Mouse (Mus musculus) MEL (cell line): Measurements from ENCODE around the gene Dapk3. TPM values are rescaled to one million over a fixed set of nuclear protein-coding genes. Genes with fewer than 3 reads are reported as not detected.
A peak's percentile ranks its signal among the peaks of the same experiment; 100 is the strongest.

Experiments
- DNase-seq: peaks from one replicate; pipeline ENCODE4 v3.0.0; 2011; ENCODE audit warnings: low read depth, low spot score
- H3K27ac ChIP-seq: 2 replicates; pipeline ENCODE4 v1.5.1; 2012; ENCODE audit warnings: low read depth, mild to moderate bottlenecking, control low read depth, low read length, moderate library complexity; ENCODE audit not compliant: control insufficient read depth
- H3K27me3 ChIP-seq, 2 experiments: fragments of 150-350 bp in 1 of 2; sonication (generic) in 1 of 2; 2 replicates each; pipeline ENCODE4 v1.6.1; 2012; ENCODE audit warnings: low read length in 2 of 2, mild to moderate bottlenecking in 2 of 2, improper control_type of control experiment in 1 of 2, moderate library complexity in 1 of 2; ENCODE audit not compliant: insufficient read depth in 2 of 2, control insufficient read depth in 1 of 2
- H3K36me3 ChIP-seq, 2 experiments: 2 replicates each; pipeline ENCODE4 v1.6.1; 2012 to 2014; ENCODE audit warnings: low read length in 2 of 2, improper control_type of control experiment in 1 of 2, inconsistent platforms in 1 of 2, mild to moderate bottlenecking in 1 of 2; ENCODE audit not compliant: insufficient read depth in 2 of 2, control insufficient read depth in 1 of 2
- H3K4me1 ChIP-seq, 2 experiments: fragments of 150-350 bp in 1 of 2; sonication (generic) in 1 of 2; 2 replicates each; pipeline ENCODE4 v1.6.1; 2012; ENCODE audit warnings: low read length in 2 of 2, improper control_type of control experiment in 1 of 2, mild to moderate bottlenecking in 1 of 2; ENCODE audit not compliant: insufficient read depth in 2 of 2, control insufficient read depth in 1 of 2
- H3K4me3 ChIP-seq, 2 experiments: fragments of 150-350 bp in 1 of 2; sonication (generic) in 1 of 2; 2 replicates each; pipeline ENCODE4 v1.5.1; 2012; ENCODE audit warnings: low read depth in 2 of 2, low read length in 2 of 2, mild to moderate bottlenecking in 2 of 2, moderate library complexity in 2 of 2, control low read depth in 1 of 2, improper control_type of control experiment in 1 of 2; ENCODE audit not compliant: control insufficient read depth in 1 of 2, insufficient read depth in 1 of 2
- H3K79me2 ChIP-seq: 2 replicates; pipeline ENCODE4 v1.6.1; 2012; ENCODE audit warnings: mild to moderate bottlenecking, low read length, moderate library complexity; ENCODE audit not compliant: control insufficient read depth, poor library complexity, insufficient read depth
- H3K9ac ChIP-seq: 2 replicates; pipeline ENCODE4 v1.6.1; 2012; ENCODE audit warnings: low read depth, mild to moderate bottlenecking, control low read depth, low read length, moderate library complexity; ENCODE audit not compliant: control insufficient read depth, poor library complexity, severe bottlenecking
- H3K9me3 ChIP-seq: fragments of 150-350 bp; sonication (generic); replicated peaks from 2 replicates; pipeline ENCODE4 v1.6.1; 2012; ENCODE audit warnings: mild to moderate bottlenecking, low read length, improper control_type of control experiment, moderate library complexity; ENCODE audit not compliant: insufficient read depth
- BHLHE40 ChIP-seq: IDR thresholded peaks from 2 replicates; pipeline ENCODE4 v1.6.1; 2012; ENCODE audit warnings: low read depth, mild to moderate bottlenecking, inconsistent platforms, low read length, improper control_type of control experiment, borderline replicate concordance
- CTCF ChIP-seq, 3 experiments: IDR thresholded peaks in 2 of 3; conservative IDR thresholded peaks in 1 of 3; 2 replicates each; pipeline ENCODE4 v1.5.1; 2011 to 2012; ENCODE audit warnings: low read length in 3 of 3, low read depth in 2 of 3, mild to moderate bottlenecking in 2 of 3, improper control_type of control experiment in 1 of 3, inconsistent platforms in 1 of 3, mixed read lengths in 1 of 3, moderate library complexity in 1 of 3; ENCODE audit not compliant: control insufficient read depth in 1 of 3, insufficient read depth in 1 of 3, poor library complexity in 1 of 3, severe bottlenecking in 1 of 3
- E2F4 ChIP-seq: IDR thresholded peaks from 2 replicates; pipeline ENCODE4 v1.6.1; 2011; ENCODE audit warnings: low read depth, low read length, improper control_type of control experiment, borderline replicate concordance
- ETS1 ChIP-seq: IDR thresholded peaks from 2 replicates; pipeline ENCODE4 v1.6.1; 2012; ENCODE audit warnings: low read depth, mild to moderate bottlenecking, inconsistent platforms, low read length, improper control_type of control experiment, moderate library complexity
- GABPA ChIP-seq: IDR thresholded peaks from 2 replicates; pipeline ENCODE4 v1.6.1; 2012; ENCODE audit warnings: low read depth, mild to moderate bottlenecking, inconsistent platforms, low read length, improper control_type of control experiment, moderate library complexity
- GATA1 ChIP-seq: IDR thresholded peaks from 2 replicates; pipeline ENCODE4 v1.6.1; 2011; ENCODE audit warnings: low read depth, low read length, improper control_type of control experiment
- HCFC1 ChIP-seq: IDR thresholded peaks from 2 replicates; pipeline ENCODE4 v1.6.1; 2012; ENCODE audit warnings: low read depth, mild to moderate bottlenecking, inconsistent platforms, low read length, improper control_type of control experiment, moderate library complexity
- JUND ChIP-seq: IDR thresholded peaks from 2 replicates; pipeline ENCODE4 v1.6.1; 2011; ENCODE audit warnings: low read depth, mild to moderate bottlenecking, improper control_type of control experiment, low read length
- KAT2A ChIP-seq: conservative IDR thresholded peaks from 2 replicates; pipeline ENCODE4 v1.6.1; 2012; ENCODE audit warnings: low read depth, low read length, improper control_type of control experiment, inconsistent platforms
- MAX ChIP-seq: IDR thresholded peaks from 2 replicates; pipeline ENCODE4 v1.6.1; 2011; ENCODE audit warnings: low read length, improper control_type of control experiment
- MEF2A ChIP-seq: IDR thresholded peaks from 2 replicates; pipeline ENCODE4 v1.6.1; 2014; ENCODE audit warnings: low read depth, mild to moderate bottlenecking, inconsistent platforms, low read length, improper control_type of control experiment; ENCODE audit not compliant: poor library complexity, insufficient replicate concordance, severe bottlenecking; ENCODE audit errors: extremely low read depth
- MXI1 ChIP-seq: IDR thresholded peaks from 2 replicates; pipeline ENCODE4 v1.6.1; 2011; ENCODE audit warnings: mild to moderate bottlenecking, low read depth, low read length, improper control_type of control experiment
- MYC ChIP-seq: IDR thresholded peaks from 2 replicates; pipeline ENCODE4 v1.6.1; 2011; ENCODE audit warnings: low read depth, mild to moderate bottlenecking, low read length, improper control_type of control experiment, moderate library complexity
- NELFE ChIP-seq: IDR thresholded peaks from 2 replicates; pipeline ENCODE4 v1.6.1; 2011; ENCODE audit warnings: low read depth, low read length, improper control_type of control experiment
- NRF1 ChIP-seq: IDR thresholded peaks from 2 replicates; pipeline ENCODE4 v1.6.1; 2014; ENCODE audit warnings: low read depth, mild to moderate bottlenecking, inconsistent platforms, low read length, improper control_type of control experiment, moderate library complexity; ENCODE audit not compliant: poor library complexity, insufficient read depth, severe bottlenecking
- POLR2AphosphoS5 ChIP-seq: IDR thresholded peaks from 2 replicates; pipeline ENCODE4 v1.6.1; 2012; ENCODE audit warnings: low read depth, borderline replicate concordance, mild to moderate bottlenecking, inconsistent platforms, low read length, moderate library complexity, mixed read lengths
- RAD21 ChIP-seq: IDR thresholded peaks from 2 replicates; pipeline ENCODE4 v1.6.1; 2011; ENCODE audit warnings: mild to moderate bottlenecking, low read depth, low read length, improper control_type of control experiment
- RCOR1 ChIP-seq: IDR thresholded peaks from 2 replicates; pipeline ENCODE4 v1.6.1; 2012; ENCODE audit warnings: low read depth, mild to moderate bottlenecking, inconsistent platforms, low read length, improper control_type of control experiment
- SIN3A ChIP-seq: IDR thresholded peaks from 2 replicates; pipeline ENCODE4 v1.6.1; 2012; ENCODE audit warnings: low read length, improper control_type of control experiment, inconsistent platforms
- SMC3 ChIP-seq: IDR thresholded peaks from 2 replicates; pipeline ENCODE4 v1.6.1; 2011; ENCODE audit warnings: low read depth, low read length, improper control_type of control experiment
- TAL1 ChIP-seq: IDR thresholded peaks from 2 replicates; pipeline ENCODE4 v1.6.1; 2012; ENCODE audit warnings: mild to moderate bottlenecking, inconsistent platforms, low read length, moderate library complexity, mixed read lengths
- TBP ChIP-seq: IDR thresholded peaks from 2 replicates; pipeline ENCODE4 v1.8.0; 2011; ENCODE audit warnings: low read depth, low read length, improper control_type of control experiment
- UBTF ChIP-seq: IDR thresholded peaks from 2 replicates; pipeline ENCODE4 v1.6.1; 2012; ENCODE audit warnings: low read depth, mild to moderate bottlenecking, inconsistent platforms, low read length, improper control_type of control experiment, moderate library complexity, borderline replicate concordance; ENCODE audit not compliant: insufficient read depth
- USF1 ChIP-seq: IDR thresholded peaks from 2 replicates; pipeline ENCODE4 v1.6.1; 2014; ENCODE audit warnings: low read depth, mild to moderate bottlenecking, inconsistent platforms, low read length, improper control_type of control experiment, moderate library complexity
- USF2 ChIP-seq, 2 experiments: IDR thresholded peaks; 2 replicates each; pipeline ENCODE4 v1.6.1; 2011 to 2012; ENCODE audit warnings: improper control_type of control experiment in 2 of 2, low read length in 2 of 2, borderline replicate concordance in 1 of 2, inconsistent platforms in 1 of 2, low read depth in 1 of 2, mild to moderate bottlenecking in 1 of 2; ENCODE audit not compliant: insufficient read depth in 1 of 2
- ZC3H11A ChIP-seq: IDR thresholded peaks from 2 replicates; pipeline ENCODE4 v1.6.1; 2012; ENCODE audit warnings: low read depth, mild to moderate bottlenecking, inconsistent platforms, low read length, improper control_type of control experiment
- polyA plus RNA-seq, 2 experiments: library from polyadenylated mRNA; stranded (reverse) in 1 of 2; unstranded in 1 of 2; fragments of >175 nt in 1 of 2; fragments of >200 nt in 1 of 2; gene quantifications; 2 replicates each; pipeline versions ENCODE4 v1.2.1 to v1.2.4; 2012; ENCODE audit warnings: low replicate concordance in 2 of 2, low read depth in 1 of 2; ENCODE audit not compliant: insufficient read length in 2 of 2, insufficient read depth in 1 of 2, missing spikeins in 1 of 2
- total RNA-seq: library from RNA; depleted of rRNA; stranded (reverse); fragments of 300-350 nt; gene quantifications from 2 replicates; pipeline ENCODE4 v1.2.3, GENCODE M21; 2012

Gene Dapk3
- total and polyA plus RNA-seq, 3 experiments = 42.3 to 79.1 TPM; not detected in 1

GRCm38 (mm10) chr10:81202978-81203720, 20.3 kb downstream of the Dapk3 start:
- peak; percentile 83 for DNase-seq
- Histone ChIP-seq H3K9ac (no peak overlapping the region), H3K36me3 (no peaks in the 10 kb centered on the region; a peak in 1 of 4 replicates), H3K79me2 (no peaks in the 10 kb centered on the region), H3K9me3 (no peaks in the 10 kb centered on the region), H3K4me1 (peaks cover 0 to 6% of the 10 kb centered on the region in 2 experiments; a peak in 1 of 4 replicates), H3K27me3 (no peaks in the 10 kb centered on the region), H3K4me3 (no peak overlapping the region), H3K27ac (no peak overlapping the region)
- peak; percentile 37; the same call in 1 of the 2 replicates for TF ChIP-seq SIN3A
- TF ChIP-seq MXI1 = peak; percentile 63; the same call in 1 of the 2 replicates
- TF ChIP-seq GATA1 = peak; percentile 34; the same call in 1 of the 2 replicates
- TF ChIP-seq ZC3H11A = no peak
- TF ChIP-seq SMC3 = peak; percentile 46
- TF ChIP-seq USF1 = peak; percentile 79
- TF ChIP-seq MEF2A = no peak
- TF ChIP-seq RAD21 = peak; percentile 34
- TF ChIP-seq CTCF (IDR thresholded peaks at IDR 0.05 in 2 of 3, conservative IDR thresholded peaks at IDR 0.05 in 1 of 3; ENCODE audit: control insufficient read depth in 1 of 3, insufficient read depth in 1 of 3, low read depth in 2 of 3, low read length in 3 of 3, poor library complexity in 1 of 3, severe bottlenecking in 1 of 3) = peak; percentile 10 to 42 (median 39); a peak in 5 of 6 replicates
- TF ChIP-seq TBP = peak; percentile 93

GRCm38 (mm10) chr10:81204137-81204536, 21.3 kb downstream of the Dapk3 start:
- no peak for DNase-seq
- no peaks in the 10 kb centered on the region; a peak in 1 of 4 replicates for H3K27me3 ChIP-seq
- no peak for TF ChIP-seq MYC
- no peak for TF ChIP-seq SMC3
- no peak for TF ChIP-seq MAX
- TF ChIP-seq NELFE = no peak
- no peak for TF ChIP-seq NRF1
- TF ChIP-seq TAL1 = no peak
- no peak for TF ChIP-seq HCFC1
- TF ChIP-seq JUND = no peak
- TF ChIP-seq USF2 (IDR thresholded peaks at IDR 0.05; ENCODE audit: borderline replicate concordance in 1 of 2, insufficient read depth in 1 of 2, low read depth in 1 of 2, low read length in 2 of 2) = no peak
- TF ChIP-seq BHLHE40 = no peak
- no peak for TF ChIP-seq TBP
- no peak for TF ChIP-seq GATA1
- TF ChIP-seq CTCF (IDR thresholded peaks at IDR 0.05 in 2 of 3, conservative IDR thresholded peaks at IDR 0.05 in 1 of 3; ENCODE audit: control insufficient read depth in 1 of 3, insufficient read depth in 1 of 3, low read depth in 2 of 3, low read length in 3 of 3, poor library complexity in 1 of 3, severe bottlenecking in 1 of 3) = no peak
- TF ChIP-seq UBTF = no peak
- no peak for TF ChIP-seq POLR2AphosphoS5
- no peak for TF ChIP-seq RCOR1
- no peak for TF ChIP-seq E2F4
- no peak for TF ChIP-seq ETS1
- no peak for TF ChIP-seq GABPA
- TF ChIP-seq KAT2A = no peak
- TF ChIP-seq, all 39 proteins: peak for 0
- H3K79me2 ChIP-seq = no peaks in the 10 kb centered on the region
- H3K4me3 ChIP-seq = no peak overlapping the region
- H3K9ac ChIP-seq = no peak overlapping the region
- no peaks in the 10 kb centered on the region for H3K9me3 ChIP-seq
- no peaks in the 10 kb centered on the region; a peak in 1 of 4 replicates for H3K36me3 ChIP-seq
- no peak overlapping the region for H3K27ac ChIP-seq
- H3K4me1 ChIP-seq = peaks cover 0 to 6% of the 10 kb centered on the region in 2 experiments; a peak in 1 of 4 replicates
